Mouse (Mus musculus): Measurements from ENCODE around the gene Cdon.

DNA sequence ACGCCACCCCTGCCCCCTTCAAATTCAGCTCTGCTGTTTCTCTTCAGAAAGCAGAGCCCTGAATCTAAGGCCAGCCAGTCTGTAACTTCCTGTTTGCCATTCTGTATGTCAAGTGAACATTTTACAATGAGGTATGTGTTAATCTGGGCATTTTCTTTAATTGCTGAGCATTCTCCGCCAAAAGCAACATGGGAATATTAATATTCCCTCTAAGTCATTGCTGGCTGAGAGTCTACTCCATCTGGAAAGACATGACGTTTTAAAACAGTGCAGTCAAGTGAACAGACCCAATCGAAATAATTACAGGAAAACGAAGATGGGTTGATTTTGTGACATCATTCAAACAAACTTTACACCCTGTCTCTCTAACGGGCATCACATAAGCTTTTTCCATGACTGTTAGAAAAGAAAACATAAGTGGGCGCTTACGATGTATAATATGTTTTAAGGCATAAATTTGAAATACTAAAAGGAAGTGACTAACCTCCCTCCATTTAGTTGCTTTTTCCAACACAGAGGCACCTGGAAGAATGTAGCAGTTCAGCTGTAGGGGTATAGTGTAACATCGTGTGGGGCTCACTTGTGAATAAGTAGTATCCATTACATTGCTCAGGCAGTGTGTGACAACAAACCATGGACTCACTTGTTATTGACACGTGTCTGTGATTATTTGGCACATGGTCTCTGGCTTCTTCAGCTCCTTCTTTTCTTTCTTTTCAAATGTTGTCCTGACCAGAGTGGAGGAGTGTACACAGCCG lies 70.4 kb downstream of the Cdon start:
- no peak for TF ChIP-seq UBTF (IDR thresholded peaks at IDR 0.05; ENCODE audit: low read depth, low read length)
- no peak for TF ChIP-seq TBP (conservative IDR thresholded peaks at IDR 0.05; ENCODE audit: low read depth, low read length)
- no peak for TF ChIP-seq CTCF (conservative IDR thresholded peaks at IDR 0.05 in 1 of 2, IDR thresholded peaks at IDR 0.05 in 1 of 2; ENCODE audit: low read depth in 2 of 2, low read length in 2 of 2)
- no peak for TF ChIP-seq MXI1 (IDR thresholded peaks at IDR 0.05; ENCODE audit: low read depth, low read length)
- no peak for TF ChIP-seq USF2 (conservative IDR thresholded peaks at IDR 0.05; ENCODE audit: low read depth, low read length)

Data from CH12.LX (cell line).